Mouse (Mus musculus) thymus, adult 2 months (tissue): ENCODE results near the gene Tapbp. TPM values are rescaled to one million over a fixed set of nuclear protein-coding genes. Genes with fewer than 3 reads are reported as not detected.

Experiments
- DNase-seq: peaks from one replicate; pipeline ENCODE4 v3.0.0; 2021
- H3K27ac ChIP-seq: fragments of 200-500 bp; 2 replicates; pipeline ENCODE4 v1.5.1; 2012; ENCODE audit warnings: low read length, control low read depth; ENCODE audit not compliant: control insufficient read depth, insufficient read depth
- H3K27me3 ChIP-seq: fragments of 200-500 bp; 2 replicates; pipeline ENCODE4 v1.6.1; 2012; ENCODE audit warnings: mild to moderate bottlenecking, low read length, moderate library complexity, mixed read lengths; ENCODE audit not compliant: control insufficient read depth, insufficient read depth
- H3K36me3 ChIP-seq: fragments of 200-500 bp; 2 replicates; pipeline ENCODE4 v1.6.1; 2012; ENCODE audit warnings: mild to moderate bottlenecking, low read length, moderate library complexity; ENCODE audit not compliant: control insufficient read depth, insufficient read depth
- H3K4me1 ChIP-seq: fragments of 200-500 bp; replicated peaks from 2 replicates; pipeline ENCODE4 v1.6.1; 2012; ENCODE audit warnings: low read length; ENCODE audit not compliant: control insufficient read depth, insufficient read depth
- H3K4me3 ChIP-seq: fragments of 200-500 bp; 2 replicates; pipeline ENCODE4 v1.5.1; 2012; ENCODE audit warnings: mild to moderate bottlenecking, low read length, control low read depth, moderate library complexity; ENCODE audit not compliant: control insufficient read depth, insufficient read depth
- CTCF ChIP-seq: fragments of 200-500 bp; IDR thresholded peaks from 2 replicates; pipeline ENCODE4 v1.5.1; 2012; ENCODE audit warnings: mild to moderate bottlenecking, control low read depth, low read length, moderate library complexity, borderline replicate concordance; ENCODE audit not compliant: control insufficient read depth, poor library complexity, insufficient read depth; ENCODE audit errors: extremely low read depth
- POLR2A ChIP-seq: fragments of 200-500 bp; IDR thresholded peaks from 2 replicates; pipeline ENCODE4 v1.6.1; 2012; ENCODE audit warnings: mild to moderate bottlenecking, low read length, control low read depth, moderate library complexity; ENCODE audit not compliant: control insufficient read depth, poor library complexity, insufficient read depth; ENCODE audit errors: extremely low read depth
- WGBS: fragments of 180-500 bp; shearing (Covaris S2); methylation state at CpG from one replicate; pipeline ENCODE4 v1.1.7; 2018; 5-methylcytosine and 5-hydroxymethylcytosine counted together
- polyA plus RNA-seq: library from polyadenylated mRNA; depleted of rRNA; stranded (reverse); fragments of >200 nt; gene quantifications from 2 replicates; pipeline ENCODE4 v1.2.3, GENCODE M21; 2012

The Tapbp gene
- polyA plus RNA-seq, 1 experiment: 201 TPM

DNA sequence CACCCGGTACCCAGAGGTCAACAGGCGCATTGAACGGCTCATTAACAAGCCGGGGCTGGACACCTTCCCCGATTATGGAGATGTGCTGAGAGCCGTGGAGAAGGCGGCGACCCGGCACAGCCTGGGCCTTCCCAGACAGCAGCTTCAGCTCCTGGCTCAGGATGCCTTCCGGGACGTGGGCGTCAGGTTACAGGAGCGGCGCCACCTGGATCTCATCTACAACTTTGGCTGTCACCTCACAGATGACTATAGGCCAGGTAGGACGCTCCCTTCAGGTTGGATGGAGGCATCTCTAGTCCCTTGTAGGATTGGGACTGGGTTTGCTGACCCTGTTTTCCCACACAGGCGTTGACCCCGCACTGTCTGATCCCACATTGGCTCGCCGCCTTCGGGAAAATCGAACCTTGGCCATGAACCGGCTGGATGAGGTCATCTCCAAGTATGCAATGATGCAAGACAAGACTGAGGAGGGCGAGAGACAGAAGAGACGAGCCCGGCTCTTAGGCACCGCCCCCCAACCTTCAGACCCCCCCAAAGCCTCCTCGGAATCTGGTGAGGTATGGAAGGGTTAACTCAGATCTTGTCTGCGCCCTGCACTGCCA is 3.8 kb upstream of the Tapbp start:
- H3K4me1 ChIP-seq: peaks cover 26% of the 10 kb centered on the region
- H3K4me3 ChIP-seq: no peak overlapping the region
- TF ChIP-seq POLR2A: no peak
- no peak for TF ChIP-seq CTCF
- WGBS: 92% methylated on average over 28 of the region's 28 CpGs
- H3K27me3 ChIP-seq: no peaks in the 10 kb centered on the region
- DNase-seq: no peak
- H3K36me3 ChIP-seq: peaks cover 25% of the 10 kb centered on the region
- no peak overlapping the region for H3K27ac ChIP-seq

DNA sequence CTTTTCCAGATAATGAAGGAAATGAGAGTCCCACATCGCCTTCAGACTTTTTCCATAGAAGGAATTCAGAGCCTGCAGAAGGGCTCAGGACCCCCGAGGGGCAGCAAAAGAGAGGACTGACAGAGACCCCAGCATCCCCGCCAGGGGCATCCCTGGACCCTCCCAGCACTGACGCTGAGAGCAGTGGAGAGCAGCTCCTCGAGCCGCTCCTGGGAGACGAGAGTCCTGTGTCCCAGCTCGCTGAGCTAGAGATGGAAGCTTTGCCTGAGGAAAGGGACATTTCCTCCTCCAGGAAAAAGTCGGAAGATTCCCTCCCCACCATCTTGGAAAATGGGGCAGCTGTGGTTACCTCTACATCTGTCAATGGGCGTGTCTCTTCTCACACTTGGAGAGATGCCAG is 2.4 kb upstream of the Tapbp start:
- Histone ChIP-seq H3K4me3 (no peak overlapping the region), H3K27me3 (no peaks in the 10 kb centered on the region), H3K36me3 (peaks cover 25% of the 10 kb centered on the region), H3K4me1 (peaks cover 27% of the 10 kb centered on the region), H3K27ac (no peak overlapping the region)
- TF ChIP-seq POLR2A: no peak
- no peak for TF ChIP-seq CTCF
- 94% methylated on average over 10 of the region's 10 CpGs for WGBS
- DNase-seq: no peak

DNA sequence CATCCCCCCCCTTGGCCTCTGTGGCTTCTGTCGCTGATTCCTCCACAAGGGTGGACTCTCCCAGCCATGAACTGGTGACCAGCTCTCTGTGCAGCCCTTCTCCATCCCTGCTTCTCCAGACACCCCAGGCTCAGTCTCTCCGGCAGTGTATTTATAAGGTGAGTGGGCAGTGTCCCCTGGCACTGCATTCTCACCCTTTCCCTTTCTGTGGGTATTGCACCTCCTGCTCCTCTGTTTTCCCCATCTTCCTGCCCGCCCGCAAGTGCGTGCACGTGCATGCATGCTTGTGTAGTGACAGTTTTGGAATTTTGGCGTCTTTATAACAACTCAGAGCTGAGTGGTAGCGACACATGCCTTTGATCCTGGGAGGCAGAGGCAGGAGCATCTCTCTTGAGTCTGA is 1.8 kb upstream of the Tapbp start:
- H3K4me1 ChIP-seq: peaks cover 24% of the 10 kb centered on the region
- WGBS: 96% methylated on average over 8 of the region's 8 CpGs

DNA sequence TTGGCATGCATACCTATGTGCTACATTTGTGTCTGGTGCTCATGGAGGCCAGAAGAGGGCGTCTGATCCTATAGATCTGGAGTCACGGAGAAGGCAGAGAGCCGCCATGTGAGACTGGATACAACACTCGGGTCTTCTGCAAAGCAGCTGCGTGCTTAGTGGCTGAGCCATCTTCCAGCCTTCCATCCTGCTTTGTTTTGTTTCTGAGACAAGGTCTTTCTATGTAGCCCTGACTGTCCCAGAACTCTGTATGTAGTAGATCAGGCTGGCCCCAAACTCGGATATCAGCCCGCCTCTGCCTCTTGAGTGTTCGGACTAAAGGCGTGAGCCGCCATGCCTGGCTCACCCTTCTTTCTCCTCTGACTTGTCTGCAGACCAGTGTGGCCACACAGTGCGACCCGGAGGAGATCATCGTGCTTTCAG is 719 bp upstream of the Tapbp start:
- no peaks in the 10 kb centered on the region for H3K27me3 ChIP-seq
- peaks cover 25% of the 10 kb centered on the region for H3K4me1 ChIP-seq

More for the DNA sequence above, 1.8 kb upstream of the Tapbp start:
- DNase-seq: no peak
- H3K27me3 ChIP-seq: no peaks in the 10 kb centered on the region
- H3K4me3 ChIP-seq: no peak overlapping the region
- H3K36me3 ChIP-seq: peaks cover 25% of the 10 kb centered on the region
- TF ChIP-seq CTCF (no peak), POLR2A (no peak)
- no peak overlapping the region for H3K27ac ChIP-seq

GRCm38 (mm10) chr17:33916294-33916693 is 595 bp downstream of the Tapbp start:
- H3K4me3 ChIP-seq: peak overlapping the region; percentile 81
- peaks cover 18% of the 10 kb centered on the region for H3K4me1 ChIP-seq
- no peak overlapping the region for H3K27ac ChIP-seq
- TF ChIP-seq POLR2A (no peak), CTCF (0 out of 2 replicates have a peak, but pooled peaks have one; percentile 1)
- 3% methylated on average over 15 of the region's 20 CpGs for WGBS
- peaks cover 22% of the 10 kb centered on the region for H3K36me3 ChIP-seq
- no peaks in the 10 kb centered on the region for H3K27me3 ChIP-seq
- DNase-seq: peak; percentile 79

More for the DNA sequence above, 719 bp upstream of the Tapbp start:
- DNase-seq: no peak
- Histone ChIP-seq H3K4me3 (no peak overlapping the region), H3K27ac (no peak overlapping the region), H3K36me3 (peaks cover 25% of the 10 kb centered on the region)
- TF ChIP-seq POLR2A (no peak), CTCF (no peak)
- 89% methylated on average over 13 of the region's 13 CpGs for WGBS

GRCm38 (mm10) chr17:33916847-33917655 is 1.4 kb downstream of the Tapbp start:
- peaks cover 18% of the 10 kb centered on the region for H3K4me1 ChIP-seq
- H3K27ac ChIP-seq: no peak overlapping the region
- 92% methylated on average over 31 of the region's 31 CpGs for WGBS
- no peak overlapping the region for H3K4me3 ChIP-seq
- no peak for TF ChIP-seq CTCF
- no peak for TF ChIP-seq POLR2A
- peaks cover 15% of the 10 kb centered on the region; the same call in 1 of the 2 replicates for H3K36me3 ChIP-seq
- DNase-seq: no peak
- H3K27me3 ChIP-seq: no peaks in the 10 kb centered on the region
